Mouse (Mus musculus) cortical plate, adult 2 months (tissue): Measurements from ENCODE around the gene Acp2. TPM values are rescaled to one million over a fixed set of nuclear protein-coding genes. Genes with fewer than 3 reads are reported as not detected.

Source experiments
- H3K27ac ChIP-seq: fragments of 200-500 bp; 2 replicates; pipeline ENCODE4 v1.5.1; 2012; ENCODE audit warnings: low read length, control low read depth, inconsistent platforms; ENCODE audit not compliant: insufficient read depth
- H3K4me1 ChIP-seq: fragments of 200-500 bp; 2 replicates; pipeline ENCODE4 v1.6.1; 2011; ENCODE audit warnings: low read length; ENCODE audit not compliant: control insufficient read depth, insufficient read depth
- H3K4me3 ChIP-seq: fragments of 200-500 bp; 2 replicates; pipeline ENCODE4 v1.5.1; 2011; ENCODE audit warnings: mild to moderate bottlenecking, low read length, control low read depth; ENCODE audit not compliant: insufficient read depth
- CTCF ChIP-seq: fragments of 200-500 bp; IDR thresholded peaks from 2 replicates; pipeline ENCODE4 v1.5.1; 2011; ENCODE audit warnings: mild to moderate bottlenecking, control low read depth, low read length; ENCODE audit not compliant: insufficient read depth; ENCODE audit errors: extremely low read depth
- POLR2A ChIP-seq: fragments of 200-500 bp; IDR thresholded peaks from 2 replicates; pipeline ENCODE4 v1.6.1; 2011; ENCODE audit warnings: mild to moderate bottlenecking, low read length, control low read depth; ENCODE audit not compliant: insufficient read depth; ENCODE audit errors: extremely low read depth
- polyA plus RNA-seq: library from polyadenylated mRNA; depleted of rRNA; stranded (reverse); fragments of >200 nt; gene quantifications from 2 replicates; pipeline ENCODE4 v1.2.3, GENCODE M21; 2012

The Acp2 gene
- polyA plus RNA-seq, 1 experiment: 34.2 TPM

DNA sequence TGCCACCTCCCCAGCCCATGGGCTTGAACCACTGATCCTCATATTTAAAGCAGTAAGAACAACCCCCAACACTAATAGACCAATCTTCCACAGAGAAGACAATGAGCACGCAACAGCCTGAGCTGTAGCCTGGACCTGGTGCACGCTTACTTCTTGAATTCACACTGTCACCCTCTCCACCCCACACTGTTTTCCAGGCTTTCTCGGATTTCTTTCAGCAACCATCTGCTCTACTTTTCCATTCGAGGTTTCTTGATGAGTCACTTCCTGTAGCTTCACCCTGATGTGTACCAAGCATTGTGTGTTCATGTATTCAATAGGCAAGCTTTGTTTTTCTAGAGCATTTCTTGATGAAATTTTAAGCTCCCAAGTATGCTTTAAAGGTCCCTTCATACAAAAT is 15.3 kb upstream of the Acp2 start:
- Histone ChIP-seq H3K27ac (no peak overlapping the region), H3K4me3 (no peak overlapping the region), H3K4me1 (0 out of 2 replicates have a peak, but pooled peaks cover 1% of the 10 kb centered on the region)
- TF ChIP-seq POLR2A (no peak), CTCF (no peak)

- no peak overlapping the region for H3K27ac ChIP-seq
Observed at GRCm38 (mm10) chr2:91190501-91190900, 12.2 kb upstream of the Acp2 start.

GRCm38 (mm10) chr2:91194624-91195332 is 7.9 kb upstream of the Acp2 start:
- peak overlapping the region; percentile 51 for H3K27ac ChIP-seq
- TF ChIP-seq CTCF (peak; percentile 57; the same call in 1 of the 2 replicates), POLR2A (no peak)
- peak overlapping the region; percentile 30 for H3K4me3 ChIP-seq
- peaks cover 5% of the 10 kb centered on the region; the same call in 1 of the 2 replicates for H3K4me1 ChIP-seq

More at GRCm38 (mm10) chr2:91190501-91190900, 12.2 kb upstream of the Acp2 start:
- H3K4me1 ChIP-seq: no peaks in the 10 kb centered on the region
- no peak for TF ChIP-seq CTCF
- TF ChIP-seq POLR2A: no peak
- no peak overlapping the region for H3K4me3 ChIP-seq

DNA sequence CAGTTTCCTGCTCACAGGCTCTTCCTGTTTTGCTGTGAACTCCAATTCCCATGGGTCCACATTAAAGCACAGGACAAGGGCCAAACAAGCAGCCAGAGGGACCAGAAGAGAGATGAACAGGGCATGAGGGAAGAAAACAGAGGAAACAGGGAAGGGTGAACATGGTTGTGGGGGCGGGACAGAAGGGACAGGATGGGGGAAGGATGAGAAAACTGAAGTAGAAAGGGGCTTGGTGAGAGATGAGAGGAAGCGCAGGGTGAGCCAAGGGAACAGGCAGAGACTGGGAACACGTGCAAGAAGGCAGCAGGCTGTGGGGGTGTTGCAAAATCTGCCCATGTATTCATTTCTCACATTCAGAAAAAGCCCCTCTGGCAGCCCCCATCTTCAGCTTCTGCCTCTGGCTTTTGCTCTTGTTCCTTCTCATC is 6.1 kb upstream of the Acp2 start:
- TF ChIP-seq CTCF (no peak), POLR2A (no peak)
- Histone ChIP-seq H3K27ac (0 out of 2 replicates have a peak overlapping the region, but pooled peaks have one; percentile 19), H3K4me3 (no peak overlapping the region), H3K4me1 (peaks cover 5% of the 10 kb centered on the region; the same call in 1 of the 2 replicates)

DNA sequence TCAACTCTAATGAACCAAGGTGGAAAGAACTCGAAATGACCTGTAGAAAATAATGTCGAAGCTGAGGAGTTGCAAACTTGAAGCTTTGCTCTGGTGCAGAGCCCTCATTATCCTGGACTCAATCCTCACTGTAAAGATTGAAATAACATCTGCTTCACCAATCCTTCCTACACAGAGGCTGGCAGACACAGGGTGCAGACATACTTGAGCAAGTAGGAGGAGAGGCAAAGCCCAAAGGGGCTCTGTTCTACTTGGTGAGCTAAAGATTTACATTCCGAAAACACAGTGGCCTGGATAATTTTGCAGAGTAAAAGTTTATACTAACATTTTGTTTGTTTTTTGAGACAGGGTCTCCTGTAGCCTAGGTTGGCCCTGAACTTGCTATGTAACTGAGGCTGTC is 3.8 kb upstream of the Acp2 start:
- peaks cover 8% of the 10 kb centered on the region; the same call in 1 of the 2 replicates for H3K4me1 ChIP-seq
- no peak overlapping the region for H3K27ac ChIP-seq
- no peak for TF ChIP-seq POLR2A
- TF ChIP-seq CTCF: no peak
- H3K4me3 ChIP-seq: no peak overlapping the region

GRCm38 (mm10) chr2:91202972-91203656 is 429 bp downstream of the Acp2 start:
- H3K4me3 ChIP-seq: peak overlapping the region; percentile 70
- no peak overlapping the region for H3K27ac ChIP-seq
- H3K4me1 ChIP-seq: peaks cover 5% of the 10 kb centered on the region; the same call in 1 of the 2 replicates
- TF ChIP-seq POLR2A (no peak), CTCF (no peak)

DNA sequence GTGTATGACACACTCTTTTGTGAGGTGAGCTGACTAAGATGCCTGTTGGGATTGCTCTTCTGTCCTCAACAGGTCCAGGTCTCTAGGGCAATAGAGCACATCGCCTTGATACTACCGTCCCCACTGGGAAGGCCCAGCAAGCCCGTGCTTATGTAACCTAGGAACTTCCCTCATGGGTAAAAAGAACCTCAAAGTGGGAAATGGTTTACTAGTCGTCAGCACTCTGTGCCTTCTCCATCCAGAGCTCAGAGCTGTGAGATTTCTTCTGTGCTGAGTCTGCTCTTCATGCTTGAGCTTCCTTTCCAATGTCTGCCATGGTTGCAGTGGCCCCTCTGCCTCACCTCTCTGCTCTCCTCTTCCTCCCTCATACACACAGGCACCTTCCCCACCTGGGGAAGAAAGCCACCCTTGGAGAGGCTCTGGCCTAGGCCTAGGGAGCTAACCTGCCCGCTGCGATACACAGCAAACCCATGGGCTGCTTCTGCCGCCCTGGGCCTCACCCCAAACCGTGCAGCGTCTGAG is 3.6 kb downstream of the Acp2 start:
- TF ChIP-seq POLR2A: no peak
- TF ChIP-seq CTCF: no peak
- Histone ChIP-seq H3K27ac (no peak overlapping the region), H3K4me1 (peaks cover 5% of the 10 kb centered on the region; the same call in 1 of the 2 replicates), H3K4me3 (no peak overlapping the region)

GRCm38 (mm10) chr2:91213311-91213710 is 10.6 kb downstream of the Acp2 start:
- TF ChIP-seq POLR2A: no peak
- no peak for TF ChIP-seq CTCF
- Histone ChIP-seq H3K27ac (no peak overlapping the region), H3K4me3 (no peak overlapping the region), H3K4me1 (peaks cover 2% of the 10 kb centered on the region)

DNA sequence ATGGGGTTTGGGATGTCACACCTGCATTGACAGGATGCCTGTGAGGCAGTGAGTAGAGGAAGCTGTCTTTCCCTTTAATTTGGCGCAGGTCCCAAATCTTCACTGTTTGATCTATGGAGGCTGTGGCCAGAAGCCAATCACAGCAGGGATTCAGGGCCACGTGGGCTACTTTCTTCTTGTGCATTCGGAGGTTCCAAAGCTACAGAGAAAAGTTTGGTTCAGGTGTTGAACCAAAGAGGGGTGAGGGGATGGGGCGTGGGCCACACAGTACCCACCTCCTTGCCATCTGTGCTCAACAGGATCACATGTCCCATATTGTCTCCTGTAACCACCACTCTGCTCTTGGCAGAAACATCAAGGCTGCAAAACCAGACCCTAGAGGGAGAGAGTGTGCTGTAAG is 14.3 kb downstream of the Acp2 start:
- H3K4me1 ChIP-seq: peaks cover 2% of the 10 kb centered on the region
- no peak for TF ChIP-seq CTCF
- no peak for TF ChIP-seq POLR2A
- H3K27ac ChIP-seq: no peak overlapping the region
- H3K4me3 ChIP-seq: no peak overlapping the region
